Comparison of ENCODE assay signal across 11 mouse cellular contexts in the genomic region with DNA sequence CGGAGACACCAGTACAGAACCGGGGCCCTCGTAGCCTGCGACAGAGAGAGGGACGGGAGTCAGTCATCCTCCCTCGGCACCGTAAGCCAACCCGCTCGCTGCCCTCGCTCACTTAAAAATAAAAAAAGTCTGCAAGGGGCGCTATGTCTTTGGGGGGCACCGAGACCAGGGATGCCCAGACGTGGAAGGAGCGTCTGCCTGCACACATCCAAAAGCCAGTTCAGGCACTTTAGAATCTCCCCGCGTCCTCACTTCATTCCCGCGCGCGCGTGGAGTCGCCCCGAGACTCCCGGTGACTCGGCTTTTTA. TPM values are rescaled to one million over a fixed set of nuclear protein-coding genes. Genes with fewer than 3 reads are reported as not detected.
DNase-seq lines count a peak whose midpoint lies in the region; ATAC-seq lines count a peak whose summit lies in the region.
"Had no signal": no experiment of that assay in that cellular context is flagged by ENCODE, and none has a peak within 500 bp of the region (broad histone marks: within the 10 kb centered on the region; RNA-seq: fewer than 3 reads in every experiment).

No protein-coding gene starts in this region.

- ATAC-seq in heart, embryonic 15.5 days (replicated peaks; ENCODE audit: insufficient number of reproducible peaks, insufficient read depth, low FRiP score, low read depth) = no peak
- no peak for ATAC-seq in hindbrain, embryonic 14.5 days (ENCODE audit: low FRiP score)
- ATAC-seq in midbrain, embryonic 13.5 days = no peak
- no peak for ATAC-seq in megakaryocyte-erythroid progenitor cell, adult 5-6 weeks (replicated peaks; ENCODE audit: low FRiP score, low TSS enrichment, poor library complexity, severe bottlenecking)
- ATAC-seq: CD4-positive, CD25-positive, alpha-beta regulatory T cell, adult 4 months had no signal

- peaks cover 39% of the 10 kb centered on the region for H3K4me1 ChIP-seq in heart, embryonic 15.5 days (replicated peaks)
- H3K4me1 ChIP-seq in embryonic facial prominence, embryonic 10.5 days = peaks cover 81% of the 10 kb centered on the region
- peaks cover 18% of the 10 kb centered on the region for H3K4me1 ChIP-seq in hindbrain, embryonic 14.5 days (replicated peaks; ENCODE audit: control insufficient read depth, insufficient read depth, low read length)
- H3K4me1 ChIP-seq in midbrain, embryonic 13.5 days (replicated peaks) = peaks cover 44% of the 10 kb centered on the region

- H3K36me3 ChIP-seq in heart, embryonic 15.5 days = no peaks in the 10 kb centered on the region
- H3K36me3 ChIP-seq in embryonic facial prominence, embryonic 10.5 days (replicated peaks) = no peaks in the 10 kb centered on the region; the same call in 1 of the 2 replicates
- no peaks in the 10 kb centered on the region for H3K36me3 ChIP-seq in hindbrain, embryonic 14.5 days (replicated peaks; ENCODE audit: control insufficient read depth, insufficient read depth)
- H3K36me3 ChIP-seq in midbrain, embryonic 13.5 days = no peaks in the 10 kb centered on the region

- 1% methylated on average over 25 of the region's 25 CpGs for WGBS in heart, embryonic 15.5 days
- under 1% methylated on average over 25 of the region's 25 CpGs for WGBS in embryonic facial prominence, embryonic 10.5 days
- under 1% methylated on average over 25 of the region's 25 CpGs for WGBS in hindbrain, embryonic 14.5 days
- WGBS in midbrain, embryonic 13.5 days = 1% methylated on average over 25 of the region's 25 CpGs

- H3K4me3 ChIP-seq in heart, embryonic 15.5 days = peak overlapping the region; percentile 63
- peak overlapping the region; percentile 75 for H3K4me3 ChIP-seq in embryonic facial prominence, embryonic 10.5 days
- no peak overlapping the region for H3K4me3 ChIP-seq in hindbrain, embryonic 14.5 days (replicated peaks; ENCODE audit: low read length)
- H3K4me3 ChIP-seq in midbrain, embryonic 13.5 days (replicated peaks) = peak overlapping the region; percentile 39

- intact Hi-C loops in heart, postnatal 25 days (cut with DNase I) = no loop called here

- H3K9me3 ChIP-seq in heart, embryonic 15.5 days (replicated peaks) = no peaks in the 10 kb centered on the region
- H3K9me3 ChIP-seq in embryonic facial prominence, embryonic 10.5 days = no peaks in the 10 kb centered on the region
- H3K9me3 ChIP-seq in hindbrain, embryonic 14.5 days (ENCODE audit: control insufficient read depth, low read length) = no peaks in the 10 kb centered on the region
- H3K9me3 ChIP-seq in midbrain, embryonic 13.5 days = no peaks in the 10 kb centered on the region

- no peak overlapping the region for H3K9ac ChIP-seq in heart, embryonic 15.5 days
- no peak overlapping the region for H3K9ac ChIP-seq in hindbrain, embryonic 14.5 days
- H3K9ac ChIP-seq in midbrain, embryonic 13.5 days (replicated peaks) = no peak overlapping the region

- H3K4me2 ChIP-seq in heart, embryonic 15.5 days = peak overlapping the region; percentile 96
- H3K4me2 ChIP-seq in hindbrain, embryonic 14.5 days (replicated peaks) = peak overlapping the region; percentile 11; the same call in 1 of the 2 replicates
- H3K4me2 ChIP-seq in midbrain, embryonic 13.5 days (replicated peaks) = peak overlapping the region; percentile 59

- DNase-seq in heart, postnatal 25 days (ENCODE audit: low spot score) = no peak
- DNase-seq in embryonic facial prominence, embryonic 10.5 days (ENCODE audit: low spot score) = no peak
- DNase-seq in hindbrain, embryonic 14.5 days (ENCODE audit: low spot score) = no peak
- DNase-seq in cerebellum, adult 8-10 months = no peak
- no peak for DNase-seq in cerebellum, postnatal 10 days

- no peak overlapping the region for H3K27ac ChIP-seq in heart, embryonic 15.5 days
- H3K27ac ChIP-seq in embryonic facial prominence, embryonic 10.5 days (replicated peaks) = peak overlapping the region; percentile 91
- H3K27ac ChIP-seq in hindbrain, embryonic 14.5 days = no peak overlapping the region
- H3K27ac ChIP-seq in midbrain, embryonic 13.5 days = no peak overlapping the region
- H3K27ac ChIP-seq: layer of hippocampus, adult 2 months had no signal

- peaks cover 84% of the 10 kb centered on the region for H3K27me3 ChIP-seq in heart, embryonic 15.5 days
- H3K27me3 ChIP-seq in embryonic facial prominence, embryonic 10.5 days (replicated peaks; ENCODE audit: low read depth, poor library complexity, severe bottlenecking) = peaks cover 98% of the 10 kb centered on the region
- peaks cover 84% of the 10 kb centered on the region for H3K27me3 ChIP-seq in hindbrain, embryonic 14.5 days (ENCODE audit: control insufficient read depth, insufficient read depth, low read length)
- H3K27me3 ChIP-seq in midbrain, embryonic 13.5 days = peaks cover 97% of the 10 kb centered on the region

RNA-seq across cellular contexts. Expression of a gene that starts 1.0 kb away (rescaled TPM):
- polyA plus RNA-seq in heart, embryonic 15.5 days (2015; fragmentation: Nextera tagmentation; extraction: Ambion mirVana) = 0.54 and 1.1 TPM in 2 replicates
- total RNA-seq in heart, postnatal 25 days (2021) = under 1 TPM in 1 of 2 experiments, not detected in 1; 0.20 TPM
- 11.8 and 20.4 TPM in 2 replicates for polyA plus RNA-seq in embryonic facial prominence, embryonic 10.5 days (2016; fragmentation: Nextera tagmentation; extraction: Ambion mirVana)
- polyA plus RNA-seq in hindbrain, embryonic 14.5 days (2014; fragmentation: Nextera tagmentation; extraction: Ambion mirVana) = not detected in 2 replicates
- polyA plus RNA-seq in midbrain, embryonic 13.5 days (2015; fragmentation: Nextera tagmentation; extraction: Ambion mirVana) = 0.32 TPM in 1 of 2 replicates, not detected in the other
- not detected in 2 replicates for total RNA-seq in megakaryocyte-erythroid progenitor cell, adult 5-6 weeks (2014; fragmentation: Nextera tagmentation)
- total RNA-seq in megakaryocyte-erythroid progenitor cell, adult 5-6 weeks (2017) = not detected in 2 replicates
- total RNA-seq: layer of hippocampus, adult 2 months; neutrophil, adult 5-6 weeks had no signal
- polyA plus RNA-seq: CD4-positive, CD25-positive, alpha-beta regulatory T cell, adult 4 months had no signal

Comparison
In these comparisons a context has a peak if more than half of its experiments do, and no peak if none do; other contexts are left out.
1. H3K4me2 ChIP-seq: peak in every context shown above with its lines; median percentile 96 in heart, embryonic 15.5 days; 59 in midbrain, embryonic 13.5 days; 11 in hindbrain, embryonic 14.5 days.